Mouse (Mus musculus) Patski (cell line): ENCODE data around the gene Ppp1r3f. TPM values are rescaled to one million over a fixed set of nuclear protein-coding genes. Genes with fewer than 3 reads are reported as not detected.

ENCODE experiments used
- ATAC-seq: fragments of 100-300 bp; one replicate; pipeline ENCODE4 v1.8.0; 2021
- CTCF ChIA-PET: fragments of 350-600 bp; sonication (Branson Sonifier 250); formaldehyde crosslinking; loops from one replicate; lab custom pipeline; 2022; ENCODE audit warnings: inconsistent platforms; lab: Charles Lee
- POLR2A ChIA-PET: fragments of 350-600 bp; sonication (Branson Sonifier 250); formaldehyde crosslinking; loops from one replicate; lab custom pipeline; 2022; ENCODE audit warnings: antibody characterized with exemption, inconsistent platforms; lab: Charles Lee
- DNase-seq: peaks from one replicate; pipeline ENCODE4 v3.0.0-alpha.2; 2011; ENCODE audit warnings: low read depth, low spot score
- H3K27me3 ChIP-seq: fragments of 371-371 bp; one replicate; pipeline ENCODE4 v1.5.1; 2021
- CTCF ChIP-seq: fragments of 100-300 bp; IDR thresholded peaks from one replicate; pipeline ENCODE4 v1.5.1; 2021
- in situ Hi-C: fragments of 300-500 bp; cut with MboI; formaldehyde crosslinking; loops from 3 replicates; pipeline ENCODE4 v1.11.1; 2018; ENCODE audit warnings: low pct_unique_long_range_greater_than_20kb, mixed read lengths
- polyA plus RNA-seq: library from polyadenylated mRNA; unstranded; gene quantifications from one replicate; pipeline ENCODE4 v1.2.3, GENCODE M21; 2021

The Ppp1r3f gene
- polyA plus RNA-seq, 1 experiment from 2014 or later, result 11.2 TPM

DNA sequence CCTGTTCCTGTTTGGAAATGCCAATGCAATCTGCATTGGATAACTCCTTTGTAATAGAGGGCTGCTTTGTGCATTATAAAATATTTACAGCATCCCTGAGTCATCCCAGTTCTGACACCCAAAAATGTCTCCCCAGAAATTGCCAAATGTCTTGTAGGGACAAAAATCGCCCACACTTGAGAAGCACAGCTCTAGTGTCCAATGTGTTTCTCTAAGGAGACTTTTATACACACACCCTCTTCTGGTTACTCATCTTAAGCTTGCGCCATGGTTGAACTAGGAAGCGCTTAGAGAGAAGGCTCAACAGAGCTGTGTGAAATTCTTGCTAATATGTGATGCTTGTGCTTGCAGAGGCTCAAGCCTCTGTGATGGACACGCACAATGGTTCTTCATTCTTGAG lies 20.6 kb downstream of the Ppp1r3f start:
- in situ Hi-C loops, result no loop called here
- ChIA-PET POLR2A (no interaction called here), CTCF (no interaction called here)

DNA sequence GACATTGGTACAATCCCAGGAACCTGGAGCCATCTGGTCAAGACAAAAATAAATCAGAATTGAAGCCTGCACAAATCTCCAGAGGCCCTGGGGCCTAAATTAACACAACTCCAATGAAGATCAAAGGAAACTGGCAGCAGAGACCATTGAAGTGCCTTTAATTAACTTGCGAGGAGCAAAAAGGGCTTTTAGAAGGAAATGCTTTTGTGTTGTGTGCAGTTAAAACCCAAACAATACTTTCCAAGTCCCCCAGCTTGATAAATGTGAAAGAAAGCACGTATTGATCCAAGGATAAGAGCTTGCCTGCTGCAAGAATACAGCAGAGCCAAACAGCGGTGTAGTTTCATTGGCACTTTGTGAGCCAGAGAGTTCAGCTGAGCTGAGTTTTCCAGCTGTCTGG lies 49.1 kb downstream of the Ppp1r3f start:
- TF ChIP-seq CTCF, result no peak
- ATAC-seq (no peak), DNase-seq (no peak)
- ChIA-PET CTCF (no interaction called here), POLR2A (no interaction called here)
- H3K27me3 ChIP-seq, result peaks cover 47% of the 10 kb centered on the region
- in situ Hi-C loops, result no loop called here

More for the DNA sequence above, 20.6 kb downstream of the Ppp1r3f start:
- DNase-seq (no peak), ATAC-seq (no peak)
- no peak for TF ChIP-seq CTCF
- peaks cover 5% of the 10 kb centered on the region for H3K27me3 ChIP-seq

Other genes starting within 250 kb of the Ppp1r3f start
- 6.1 TPM for gene Usp27x, start 198.5 kb downstream of the Ppp1r3f start, polyA plus RNA-seq
- gene Foxp3, start 639 bp downstream of the Ppp1r3f start, polyA plus RNA-seq, result 0.17 TPM
- 38.4 TPM for gene Ccdc22, start 31.2 kb upstream of the Ppp1r3f start, polyA plus RNA-seq
- not detected for gene Cacna1f, start 32.8 kb upstream of the Ppp1r3f start, polyA plus RNA-seq
- 1.1 TPM for gene Syp, start 64.2 kb upstream of the Ppp1r3f start, polyA plus RNA-seq
- gene Prickle3, start 83.0 kb upstream of the Ppp1r3f start, polyA plus RNA-seq, result 0.05 TPM
- 124 TPM for gene Plp2, start 97.1 kb upstream of the Ppp1r3f start, polyA plus RNA-seq
- 0.06 TPM for gene Magix, start 107.0 kb upstream of the Ppp1r3f start, polyA plus RNA-seq
- gene Gpkow, start 122.8 kb upstream of the Ppp1r3f start, polyA plus RNA-seq, result 36.4 TPM
- 53.9 TPM for gene Wdr45, start 140.1 kb upstream of the Ppp1r3f start, polyA plus RNA-seq
- not detected for gene Gm45208, start 148.0 kb upstream of the Ppp1r3f start, polyA plus RNA-seq
- 58.7 TPM for gene Praf2, start 154.2 kb upstream of the Ppp1r3f start, polyA plus RNA-seq
- 19.6 TPM for gene Ccdc120, start 176.6 kb upstream of the Ppp1r3f start, polyA plus RNA-seq
- gene Tfe3, start 188.3 kb upstream of the Ppp1r3f start, polyA plus RNA-seq, result 53.5 TPM
- gene Gripap1, start 215.5 kb upstream of the Ppp1r3f start, polyA plus RNA-seq, result 63.2 TPM
- 4.5 TPM for gene Kcnd1, start 248.0 kb upstream of the Ppp1r3f start, polyA plus RNA-seq